Mouse (Mus musculus): ENCODE measurements at regions not wholly inside any gene's neighbourhood (a gene's known extent, or its start where the extent isn't known, plus 50 kb on each side); places are given as distances from the start of the nearest gene placed in this dataset.

- no peak for ATAC-seq
- 90% methylated on average over 1 of the region's 1 CpGs for WGBS
- no peak for DNase-seq (ENCODE audit: low spot score)
- no peak overlapping the region for H3K4me3 ChIP-seq (ENCODE audit: low read depth, low read length)
- no peak overlapping the region for H3K9ac ChIP-seq (ENCODE audit: low read length)
- no peaks in the 10 kb centered on the region for H3K27me3 ChIP-seq (replicated peaks; ENCODE audit: control insufficient read depth, insufficient read depth, low read length)
- H3K9me3 ChIP-seq (replicated peaks; ENCODE audit: control insufficient read depth, low read length), result no peaks in the 10 kb centered on the region
- no peak overlapping the region for H3K27ac ChIP-seq (ENCODE audit: low read depth, low read length)
- H3K36me3 ChIP-seq (ENCODE audit: control insufficient read depth, insufficient read depth, low read length), result no peaks in the 10 kb centered on the region
- no peaks in the 10 kb centered on the region for H3K4me1 ChIP-seq (ENCODE audit: control insufficient read depth, insufficient read depth, low read length)
- no peak overlapping the region for H3K4me2 ChIP-seq (ENCODE audit: low read length)
Observed at GRCm38 (mm10) chr2:146586381-146586780, 74.2 kb upstream of the Ralgapa2 start.

DNA sequence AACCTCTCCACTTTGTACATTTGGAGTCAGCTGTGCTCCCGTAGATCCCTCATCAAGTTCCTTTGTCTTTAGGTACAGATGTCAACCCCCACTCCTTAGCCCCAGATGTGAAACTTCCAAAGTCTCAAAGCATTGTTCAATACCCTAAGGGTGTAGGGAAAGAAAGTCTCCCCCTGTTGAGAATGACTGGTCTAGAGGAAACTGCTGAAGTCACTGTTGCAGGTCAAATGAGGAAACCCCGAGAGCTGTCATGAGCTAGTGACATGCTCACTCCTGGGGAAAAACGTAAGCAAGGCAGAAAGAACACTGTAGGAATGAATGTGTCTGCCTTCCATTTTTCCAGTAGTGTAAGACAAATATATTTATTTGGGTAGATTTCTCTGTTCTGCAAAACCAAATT, 74.8 kb upstream of the Ralgapa2 start:
- no peak overlapping the region for H3K9ac ChIP-seq (ENCODE audit: low read length)
- no peak overlapping the region for H3K27ac ChIP-seq (ENCODE audit: low read depth, low read length)
- DNase-seq (ENCODE audit: low spot score), result no peak
- H3K4me1 ChIP-seq (ENCODE audit: control insufficient read depth, insufficient read depth, low read length), result no peaks in the 10 kb centered on the region
- no peaks in the 10 kb centered on the region for H3K27me3 ChIP-seq (replicated peaks; ENCODE audit: control insufficient read depth, insufficient read depth, low read length)
- 75% methylated on average over 3 of the region's 3 CpGs for WGBS
- no peak overlapping the region for H3K4me3 ChIP-seq (ENCODE audit: low read depth, low read length)
- no peak for ATAC-seq
- no peaks in the 10 kb centered on the region for H3K9me3 ChIP-seq (replicated peaks; ENCODE audit: control insufficient read depth, low read length)
- no peaks in the 10 kb centered on the region for H3K36me3 ChIP-seq (ENCODE audit: control insufficient read depth, insufficient read depth, low read length)
- no peak overlapping the region for H3K4me2 ChIP-seq (ENCODE audit: low read length)

DNA sequence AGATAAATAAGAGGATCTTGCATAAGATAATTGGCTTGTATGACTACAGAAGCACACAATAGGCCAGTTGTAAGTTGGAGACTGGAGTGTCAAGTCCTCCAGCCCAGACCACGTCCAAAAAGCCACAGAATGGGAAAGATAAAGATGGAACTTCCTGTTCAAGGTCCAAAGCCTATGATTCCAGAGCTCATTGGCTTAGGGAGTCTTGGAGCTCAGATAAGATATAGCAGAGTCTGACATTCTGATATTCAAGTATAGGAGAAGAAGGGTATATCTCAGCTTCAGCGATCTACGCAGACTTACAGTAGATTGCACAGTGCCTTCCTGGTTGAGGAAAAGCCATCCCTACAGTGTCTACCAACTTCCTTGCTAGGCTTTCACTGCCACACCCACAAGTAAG, 77.7 kb upstream of the Ralgapa2 start:
- ATAC-seq, result no peak
- WGBS, result 89% methylated on average over 3 of the region's 3 CpGs
- no peak for DNase-seq (ENCODE audit: low spot score)
- Histone ChIP-seq H3K27ac (ENCODE audit: low read depth, low read length) (no peak overlapping the region), H3K9me3 (replicated peaks; ENCODE audit: control insufficient read depth, low read length) (no peaks in the 10 kb centered on the region), H3K27me3 (replicated peaks; ENCODE audit: control insufficient read depth, insufficient read depth, low read length) (no peaks in the 10 kb centered on the region), H3K4me1 (ENCODE audit: control insufficient read depth, insufficient read depth, low read length) (no peaks in the 10 kb centered on the region), H3K36me3 (ENCODE audit: control insufficient read depth, insufficient read depth, low read length) (no peaks in the 10 kb centered on the region), H3K4me3 (ENCODE audit: low read depth, low read length) (no peak overlapping the region), H3K9ac (ENCODE audit: low read length) (no peak overlapping the region), H3K4me2 (ENCODE audit: low read length) (no peak overlapping the region)

DNA sequence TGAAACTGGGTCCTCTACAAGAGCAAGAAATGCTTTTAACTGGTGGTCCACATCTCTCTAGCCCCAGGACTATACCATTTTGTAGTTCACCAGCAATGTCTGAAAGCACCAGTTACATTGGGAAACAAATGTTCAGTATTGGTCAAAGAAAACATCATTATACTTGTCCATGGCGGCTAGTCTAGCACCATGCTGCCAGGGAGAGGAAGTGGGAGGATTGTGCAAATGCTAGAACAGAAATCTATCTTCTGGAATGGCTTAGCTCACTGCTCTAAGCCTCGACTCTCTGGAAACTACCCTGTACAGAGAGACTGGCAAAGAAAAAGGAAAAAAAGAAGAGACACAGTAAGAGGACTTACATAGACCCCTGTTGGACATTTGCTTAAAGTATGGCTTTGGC, 81.1 kb upstream of the Ralgapa2 start:
- Histone ChIP-seq H3K27me3 (replicated peaks; ENCODE audit: control insufficient read depth, insufficient read depth, low read length) (no peaks in the 10 kb centered on the region), H3K36me3 (ENCODE audit: control insufficient read depth, insufficient read depth, low read length) (no peaks in the 10 kb centered on the region), H3K9me3 (replicated peaks; ENCODE audit: control insufficient read depth, low read length) (no peaks in the 10 kb centered on the region), H3K4me3 (ENCODE audit: low read depth, low read length) (no peak overlapping the region), H3K4me2 (ENCODE audit: low read length) (no peak overlapping the region), H3K27ac (ENCODE audit: low read depth, low read length) (no peak overlapping the region), H3K4me1 (ENCODE audit: control insufficient read depth, insufficient read depth, low read length) (no peaks in the 10 kb centered on the region), H3K9ac (ENCODE audit: low read length) (no peak overlapping the region)
- DNase-seq (ENCODE audit: low spot score) (no peak), ATAC-seq (no peak)
- WGBS, result 80% methylated on average over 2 of the region's 2 CpGs

DNA sequence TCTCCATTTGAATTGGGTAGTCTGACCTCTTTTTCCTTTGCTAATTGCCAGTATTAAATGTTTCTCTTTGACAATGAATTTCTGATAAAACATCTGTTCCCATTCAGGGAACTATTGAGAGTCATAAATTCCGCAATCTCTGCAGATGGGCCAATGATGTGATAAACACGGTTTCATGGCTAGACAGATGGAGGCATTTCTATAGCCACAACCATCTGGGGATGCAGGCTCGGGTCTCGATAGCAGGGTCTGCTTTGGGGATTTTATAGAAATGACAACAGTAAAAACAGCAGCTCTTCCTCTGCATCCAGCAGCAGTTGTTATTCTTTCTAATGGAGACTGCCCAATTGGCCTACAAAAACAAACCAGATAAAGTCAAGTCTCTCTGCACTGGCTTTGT, 82.1 kb upstream of the Ralgapa2 start:
- WGBS, result 63% methylated on average over 4 of the region's 4 CpGs
- no peak overlapping the region for H3K4me3 ChIP-seq (ENCODE audit: low read depth, low read length)
- no peaks in the 10 kb centered on the region for H3K4me1 ChIP-seq (ENCODE audit: control insufficient read depth, insufficient read depth, low read length)
- no peaks in the 10 kb centered on the region for H3K27me3 ChIP-seq (replicated peaks; ENCODE audit: control insufficient read depth, insufficient read depth, low read length)
- no peak overlapping the region for H3K9ac ChIP-seq (ENCODE audit: low read length)
- no peak overlapping the region for H3K4me2 ChIP-seq (ENCODE audit: low read length)
- no peaks in the 10 kb centered on the region for H3K9me3 ChIP-seq (replicated peaks; ENCODE audit: control insufficient read depth, low read length)
- ATAC-seq (no peak), DNase-seq (ENCODE audit: low spot score) (peak; percentile 31)
- no peaks in the 10 kb centered on the region for H3K36me3 ChIP-seq (ENCODE audit: control insufficient read depth, insufficient read depth, low read length)
- H3K27ac ChIP-seq (ENCODE audit: low read depth, low read length), result no peak overlapping the region

DNA sequence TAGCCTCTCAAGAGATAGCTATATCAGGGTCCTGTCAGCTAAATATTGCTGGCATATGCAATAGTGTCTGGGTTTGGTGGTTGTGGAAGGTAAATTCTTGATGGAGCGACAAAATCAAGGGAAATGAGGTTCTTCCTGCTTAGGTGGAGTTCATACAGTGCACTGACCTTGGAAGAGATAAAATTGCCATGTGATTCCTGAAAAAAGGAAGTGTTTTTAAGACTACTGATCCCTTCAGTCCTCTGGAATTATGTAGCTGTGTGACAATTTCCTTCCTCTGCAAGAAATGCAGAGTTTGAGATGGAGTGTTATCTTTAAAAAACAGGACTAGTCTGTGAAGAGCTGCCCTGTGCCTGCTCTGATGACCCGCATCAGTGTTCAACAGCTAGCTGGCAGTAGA, 83.5 kb upstream of the Ralgapa2 start:
- Histone ChIP-seq H3K27me3 (replicated peaks; ENCODE audit: control insufficient read depth, insufficient read depth, low read length) (no peaks in the 10 kb centered on the region), H3K4me3 (ENCODE audit: low read depth, low read length) (no peak overlapping the region), H3K9ac (ENCODE audit: low read length) (no peak overlapping the region), H3K4me2 (ENCODE audit: low read length) (no peak overlapping the region), H3K27ac (ENCODE audit: low read depth, low read length) (no peak overlapping the region), H3K4me1 (ENCODE audit: control insufficient read depth, insufficient read depth, low read length) (no peaks in the 10 kb centered on the region), H3K9me3 (replicated peaks; ENCODE audit: control insufficient read depth, low read length) (no peaks in the 10 kb centered on the region), H3K36me3 (ENCODE audit: control insufficient read depth, insufficient read depth, low read length) (no peaks in the 10 kb centered on the region)
- ATAC-seq, result no peak
- WGBS, result 93% methylated on average over 2 of the region's 2 CpGs
- DNase-seq (ENCODE audit: low spot score), result no peak

DNA sequence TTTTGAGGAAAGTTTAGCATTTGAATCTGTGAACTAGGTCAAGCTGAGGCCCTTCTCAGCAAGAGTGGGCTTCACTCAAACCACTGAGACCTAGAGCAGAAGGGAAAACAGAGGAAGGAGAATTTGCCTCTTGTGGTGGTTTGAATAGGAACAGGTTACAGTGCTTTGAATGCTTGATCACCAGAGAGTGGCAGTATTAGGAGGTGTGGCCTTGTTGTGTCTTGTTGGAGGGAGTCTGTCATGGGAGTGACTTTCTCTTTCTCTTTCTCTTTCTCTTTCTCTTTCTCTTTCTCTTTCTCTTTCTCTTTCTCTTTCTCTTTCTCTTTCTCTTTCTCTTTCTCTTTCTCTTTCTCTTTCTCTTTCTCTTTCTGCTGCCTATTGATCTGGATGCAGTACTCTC, 94.0 kb upstream of the Ralgapa2 start:
- no peak for ATAC-seq
- H3K4me3 ChIP-seq (ENCODE audit: low read depth, low read length), result no peak overlapping the region
- DNase-seq (ENCODE audit: low spot score), result no peak

GRCm38 (mm10) chr2:146610896-146611295, 98.8 kb upstream of the Ralgapa2 start:
- H3K27me3 ChIP-seq (replicated peaks; ENCODE audit: control insufficient read depth, insufficient read depth, low read length), result no peaks in the 10 kb centered on the region
- H3K4me3 ChIP-seq (ENCODE audit: low read depth, low read length), result no peak overlapping the region
- H3K36me3 ChIP-seq (ENCODE audit: control insufficient read depth, insufficient read depth, low read length), result no peaks in the 10 kb centered on the region
- H3K9ac ChIP-seq (ENCODE audit: low read length), result no peak overlapping the region
- DNase-seq (ENCODE audit: low spot score), result no peak
- no peak for ATAC-seq
- H3K9me3 ChIP-seq (replicated peaks; ENCODE audit: control insufficient read depth, low read length), result no peaks in the 10 kb centered on the region
- H3K4me1 ChIP-seq (ENCODE audit: control insufficient read depth, insufficient read depth, low read length), result no peaks in the 10 kb centered on the region
- WGBS, result 94% methylated on average over 2 of the region's 2 CpGs
- no peak overlapping the region for H3K27ac ChIP-seq (ENCODE audit: low read depth, low read length)
- no peak overlapping the region for H3K4me2 ChIP-seq (ENCODE audit: low read length)

More for the DNA sequence above, 94.0 kb upstream of the Ralgapa2 start:
- Histone ChIP-seq H3K9me3 (replicated peaks; ENCODE audit: control insufficient read depth, low read length) (no peaks in the 10 kb centered on the region), H3K27ac (ENCODE audit: low read depth, low read length) (no peak overlapping the region), H3K4me1 (ENCODE audit: control insufficient read depth, insufficient read depth, low read length) (no peaks in the 10 kb centered on the region), H3K27me3 (replicated peaks; ENCODE audit: control insufficient read depth, insufficient read depth, low read length) (no peaks in the 10 kb centered on the region), H3K36me3 (ENCODE audit: control insufficient read depth, insufficient read depth, low read length) (no peaks in the 10 kb centered on the region), H3K9ac (ENCODE audit: low read length) (no peak overlapping the region), H3K4me2 (ENCODE audit: low read length) (no peak overlapping the region)

GRCm38 (mm10) chr2:146611886-146612521, 99.9 kb upstream of the Ralgapa2 start:
- WGBS, result 45% methylated on average over 6 of the region's 6 CpGs
- Histone ChIP-seq H3K36me3 (ENCODE audit: control insufficient read depth, insufficient read depth, low read length) (no peaks in the 10 kb centered on the region), H3K27ac (ENCODE audit: low read depth, low read length) (no peak overlapping the region), H3K27me3 (replicated peaks; ENCODE audit: control insufficient read depth, insufficient read depth, low read length) (no peaks in the 10 kb centered on the region), H3K4me1 (ENCODE audit: control insufficient read depth, insufficient read depth, low read length) (no peaks in the 10 kb centered on the region), H3K4me2 (ENCODE audit: low read length) (no peak overlapping the region), H3K9ac (ENCODE audit: low read length) (no peak overlapping the region), H3K4me3 (ENCODE audit: low read depth, low read length) (no peak overlapping the region), H3K9me3 (replicated peaks; ENCODE audit: control insufficient read depth, low read length) (no peaks in the 10 kb centered on the region)
- peak; percentile 83 for DNase-seq (ENCODE audit: low spot score)
- peak; percentile 47 for ATAC-seq

Data from forebrain, embryonic 14.5 days (tissue).